Mouse (Mus musculus) neural tube, embryonic 10.5 days (tissue): ENCODE results near the gene Gna14.

Experiments
- DNase-seq: peaks from one replicate; pipeline ENCODE4 v3.0.0-alpha.2; 2017; ENCODE audit warnings: low spot score; ENCODE audit errors: extremely low spot score

Gene Gna14

DNA sequence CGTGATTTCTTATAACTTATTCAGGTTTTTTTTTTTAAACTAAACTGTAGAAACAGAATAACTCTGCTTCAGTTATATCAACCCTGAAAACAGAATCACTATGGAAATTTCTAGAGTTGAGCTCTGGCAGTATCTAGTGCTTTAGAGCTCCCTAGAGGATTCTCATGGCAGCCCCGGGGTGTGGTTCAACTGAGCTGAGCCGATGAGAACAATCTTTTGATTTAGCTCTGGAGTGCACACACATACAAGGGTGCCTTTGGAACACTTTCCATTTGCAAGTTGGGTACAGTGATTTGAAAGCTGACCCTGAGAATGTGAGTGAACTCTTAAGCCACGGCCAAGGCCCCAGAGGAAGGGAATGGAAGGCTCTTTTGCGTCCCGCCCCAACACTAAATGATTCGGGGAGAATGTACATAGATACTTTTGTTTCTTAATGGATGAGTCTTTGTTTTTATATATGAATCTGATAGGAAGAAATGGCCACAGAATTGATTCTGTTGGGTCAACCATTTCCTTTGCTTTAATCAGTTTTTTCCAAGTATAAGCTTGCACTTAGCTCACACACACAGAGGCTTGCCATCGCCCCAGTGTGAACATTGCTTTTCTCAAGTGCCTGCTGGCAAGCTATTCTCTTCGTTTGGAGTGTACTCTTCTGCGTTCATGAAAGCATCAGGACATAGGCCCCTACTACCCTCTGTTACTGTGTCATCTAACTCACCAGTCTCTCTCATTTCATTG, 75.0 kb downstream of the Gna14 start:
- DNase-seq: no peak

- DNase-seq: no peak
Observed at GRCm38 (mm10) chr19:16511081-16511420, 75.5 kb downstream of the Gna14 start.

DNA sequence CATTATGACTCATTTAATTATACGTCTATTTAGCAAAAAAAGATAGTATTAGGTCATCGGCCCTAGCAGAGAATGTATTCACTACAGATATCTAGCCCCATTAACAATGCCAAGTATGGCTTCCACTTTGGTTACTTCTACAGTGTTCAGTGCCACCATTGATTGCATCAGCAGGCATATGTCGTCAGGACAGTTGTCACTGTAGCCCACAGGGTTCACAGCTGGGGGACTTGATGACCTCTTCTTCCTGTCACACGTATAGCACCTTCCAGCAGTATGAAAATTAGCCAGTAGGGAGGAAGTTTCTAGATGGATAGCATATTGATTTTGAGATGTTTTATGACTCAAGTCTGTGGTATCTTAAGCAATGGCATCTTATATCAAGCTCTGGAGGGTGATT, 78.6 kb downstream of the Gna14 start:
- no peak for DNase-seq

GRCm38 (mm10) chr19:16518569-16518968, 83.0 kb downstream of the Gna14 start:
- no peak for DNase-seq

GRCm38 (mm10) chr19:16520608-16521007, 85.0 kb downstream of the Gna14 start:
- no peak for DNase-seq

GRCm38 (mm10) chr19:16526302-16526880, 90.8 kb downstream of the Gna14 start:
- no peak for DNase-seq

DNA sequence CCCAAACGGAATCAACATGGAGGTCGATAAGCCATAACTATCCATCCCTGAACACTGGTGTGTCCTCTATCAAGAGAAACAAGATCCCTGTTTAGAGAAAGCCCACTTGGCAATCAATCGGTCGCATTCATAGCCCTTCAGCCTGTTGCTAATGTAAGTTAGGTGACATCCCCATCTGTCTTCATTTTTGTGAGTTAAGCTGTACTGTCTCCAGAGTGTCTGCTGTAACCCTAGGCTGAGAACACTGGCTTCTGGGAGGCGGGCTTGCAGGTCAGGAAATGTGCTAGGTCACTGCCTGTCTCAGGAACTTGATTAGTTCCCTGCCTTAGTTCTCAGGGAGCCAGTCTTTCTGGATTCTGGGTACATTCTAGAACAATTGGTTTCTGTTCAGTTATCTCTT, 91.5 kb downstream of the Gna14 start:
- DNase-seq: no peak

DNA sequence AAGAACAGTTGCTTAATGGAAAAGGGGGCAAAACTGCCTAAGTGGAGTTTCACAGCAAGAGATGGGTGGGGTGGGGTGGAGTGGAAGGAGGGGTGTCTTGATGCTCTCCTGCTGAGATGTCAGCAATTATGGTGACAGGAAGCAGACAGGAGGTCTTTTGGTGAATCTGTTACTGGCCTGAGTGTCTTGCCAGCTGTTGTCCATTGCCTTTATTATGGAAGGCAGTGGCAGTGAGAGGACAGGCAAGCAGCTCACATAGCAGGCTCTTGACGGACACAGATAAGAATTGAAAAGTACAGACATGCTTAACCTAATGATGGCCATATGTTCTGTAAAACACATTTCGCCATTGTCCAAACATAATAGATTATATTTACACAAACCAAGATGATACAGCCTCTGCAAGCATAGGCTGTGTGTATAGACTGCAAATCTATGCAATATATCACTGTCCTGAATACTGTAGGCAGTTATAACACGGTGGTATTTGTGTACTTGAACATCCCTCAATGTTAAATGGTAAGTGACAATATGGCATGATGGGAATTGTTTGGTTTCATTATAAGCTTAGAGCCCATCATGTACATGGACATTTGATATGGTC, 92.8 kb downstream of the Gna14 start:
- no peak for DNase-seq

GRCm38 (mm10) chr19:16529293-16529920, 93.8 kb downstream of the Gna14 start:
- DNase-seq: no peak

DNA sequence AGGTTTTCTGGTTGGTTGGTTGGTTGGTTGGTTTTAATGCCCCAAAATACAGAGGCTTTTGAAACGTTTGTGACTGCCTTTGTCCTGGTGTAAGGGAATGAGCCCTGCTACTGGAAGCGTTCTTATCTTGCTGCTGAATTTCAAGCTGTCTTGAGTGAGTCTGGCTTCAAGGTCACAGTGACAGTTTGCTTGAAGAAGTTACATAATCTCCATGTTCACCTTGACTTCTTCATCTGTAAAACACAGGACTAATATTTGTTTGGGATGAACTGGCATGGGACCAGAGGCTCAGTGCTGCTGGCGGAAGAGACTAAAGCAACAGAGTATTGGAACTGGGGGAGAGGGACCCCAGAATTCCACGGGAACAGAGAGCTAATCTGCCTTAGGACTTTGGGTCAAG, 94.4 kb downstream of the Gna14 start:
- DNase-seq: no peak

DNA sequence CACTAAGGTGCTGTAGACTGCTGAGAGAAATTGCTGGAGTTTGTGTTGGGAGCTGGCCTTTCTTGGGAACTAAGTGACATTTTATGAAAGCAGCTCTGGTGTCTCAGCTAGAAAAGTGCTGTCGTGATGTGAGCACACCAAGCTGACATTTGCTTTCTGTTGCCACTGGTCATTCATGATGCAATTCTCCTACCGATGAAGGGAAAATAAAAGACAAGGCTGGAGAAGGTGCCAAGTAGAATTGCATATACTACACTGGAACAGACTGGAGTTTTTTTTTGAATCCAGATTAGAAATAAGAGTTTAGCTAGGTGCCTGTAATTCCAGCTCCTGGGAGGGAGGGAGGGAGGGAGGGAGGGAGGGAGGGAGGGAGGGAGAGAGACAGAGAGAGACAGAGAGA, 98.7 kb downstream of the Gna14 start:
- no peak for DNase-seq

- no peak for DNase-seq
Observed at GRCm38 (mm10) chr19:16538416-16538815, 102.9 kb downstream of the Gna14 start.

GRCm38 (mm10) chr19:16543688-16544087, 108.1 kb downstream of the Gna14 start:
- DNase-seq: no peak

- no peak for DNase-seq
Observed at GRCm38 (mm10) chr19:16556988-16557387, 121.4 kb downstream of the Gna14 start.

DNA sequence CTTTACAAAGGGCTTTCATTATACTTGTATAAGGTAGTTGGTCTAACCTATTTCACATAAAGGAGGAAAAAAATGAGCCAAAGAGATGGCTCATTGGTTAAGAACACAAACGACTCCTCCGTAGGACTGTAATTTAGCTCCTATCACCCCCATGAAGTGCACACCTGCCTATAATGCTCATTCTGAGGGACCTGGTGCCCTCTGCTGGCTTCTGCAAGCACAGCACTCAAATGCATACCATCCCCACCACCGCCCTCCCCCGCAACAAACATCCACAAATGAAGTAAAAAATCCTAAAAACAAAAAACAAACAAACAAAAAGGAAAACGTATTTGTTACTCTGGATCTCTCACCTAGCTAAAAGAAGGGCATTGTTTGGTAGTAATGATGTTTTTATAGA, 122.4 kb downstream of the Gna14 start:
- no peak for DNase-seq

DNA sequence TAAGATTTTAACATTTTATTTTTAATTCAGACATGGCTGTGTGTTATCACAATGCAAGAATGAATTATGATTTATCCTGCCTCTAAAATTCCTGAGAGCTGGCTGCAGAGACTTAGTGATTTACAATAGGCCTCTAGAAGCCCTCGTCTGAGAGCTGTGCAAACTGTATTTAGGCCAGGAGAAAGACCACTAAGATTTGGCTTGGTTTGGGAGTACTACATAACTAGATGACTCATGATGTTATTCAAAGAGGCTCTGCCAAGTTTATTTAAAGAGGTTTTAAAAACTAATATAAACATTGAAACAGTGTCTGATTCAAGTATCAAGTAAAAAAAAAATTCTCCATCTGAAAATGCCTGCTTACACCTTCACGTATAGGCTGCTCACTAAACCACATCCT, 123.0 kb downstream of the Gna14 start:
- no peak for DNase-seq

DNA sequence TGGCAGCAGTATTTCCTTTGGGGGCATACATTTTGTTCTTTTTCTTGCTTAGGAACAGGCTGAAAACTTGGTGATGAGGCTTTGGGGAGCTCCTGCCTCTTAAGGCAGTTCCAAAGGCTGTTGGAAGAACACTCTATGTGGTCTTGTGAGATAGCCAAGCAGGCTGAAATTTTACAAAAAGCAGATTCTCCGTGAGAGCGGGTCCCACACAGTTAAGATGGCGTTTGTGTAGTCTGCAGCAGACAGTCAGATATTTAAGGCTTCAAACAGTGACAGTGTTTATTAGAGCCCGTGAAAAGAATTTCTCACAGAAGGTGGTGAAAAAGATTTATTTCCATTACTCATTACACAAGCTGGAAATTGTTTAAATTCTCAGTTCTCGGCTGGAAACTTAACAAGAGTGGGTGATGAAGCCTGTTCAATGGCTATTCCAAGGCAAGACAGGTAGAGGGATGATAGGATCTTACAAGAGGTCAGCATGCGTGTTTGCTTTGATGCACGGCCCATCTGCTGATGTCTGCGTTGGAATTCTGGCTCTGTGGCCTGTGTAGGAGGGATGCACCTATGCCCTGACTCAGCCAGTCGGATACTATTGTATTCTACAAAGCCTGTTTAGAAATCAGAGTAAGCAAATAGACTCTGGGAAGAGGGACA, 123.8 kb downstream of the Gna14 start:
- no peak for DNase-seq

GRCm38 (mm10) chr19:16562676-16563075, 127.1 kb downstream of the Gna14 start:
- DNase-seq: no peak

DNA sequence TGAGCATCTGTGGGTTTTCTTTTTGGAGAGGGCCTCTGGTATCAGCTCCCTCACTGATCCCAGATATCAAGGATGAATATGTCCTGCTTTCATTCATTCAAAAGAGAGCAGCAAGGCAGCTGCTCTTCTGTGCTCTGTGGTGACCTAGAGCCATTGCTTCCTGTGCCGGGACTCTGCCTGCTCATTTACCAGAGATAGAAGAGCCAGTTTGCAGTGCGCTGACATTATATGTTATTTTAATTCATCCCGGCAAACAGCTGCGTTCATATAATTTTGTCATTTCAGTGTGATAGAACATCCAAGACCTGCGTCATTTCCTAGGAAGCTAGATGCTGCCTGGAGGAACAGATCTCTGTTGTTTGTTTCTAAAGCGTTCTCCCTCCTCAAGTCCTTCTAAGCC, 141.2 kb downstream of the Gna14 start:
- no peak for DNase-seq

GRCm38 (mm10) chr19:16579656-16580260, 144.2 kb downstream of the Gna14 start:
- DNase-seq: no peak

GRCm38 (mm10) chr19:16580501-16580900, 144.9 kb downstream of the Gna14 start:
- DNase-seq: no peak

- DNase-seq: no peak
Observed at GRCm38 (mm10) chr19:16584546-16584945, 149.0 kb downstream of the Gna14 start.
